Mouse (Mus musculus): Measurements from ENCODE around the gene Slc35d3. TPM values are rescaled to one million over a fixed set of nuclear protein-coding genes. Genes with fewer than 3 reads are reported as not detected.

Gene Slc35d3
- not detected for polyA plus RNA-seq (2014; fragmentation: Illumina TruSeq; extraction: RNeasy Lipid Tissue Mini Kit (QIAGEN cat#74804); ENCODE audit: low read depth, low replicate concordance)

DNA sequence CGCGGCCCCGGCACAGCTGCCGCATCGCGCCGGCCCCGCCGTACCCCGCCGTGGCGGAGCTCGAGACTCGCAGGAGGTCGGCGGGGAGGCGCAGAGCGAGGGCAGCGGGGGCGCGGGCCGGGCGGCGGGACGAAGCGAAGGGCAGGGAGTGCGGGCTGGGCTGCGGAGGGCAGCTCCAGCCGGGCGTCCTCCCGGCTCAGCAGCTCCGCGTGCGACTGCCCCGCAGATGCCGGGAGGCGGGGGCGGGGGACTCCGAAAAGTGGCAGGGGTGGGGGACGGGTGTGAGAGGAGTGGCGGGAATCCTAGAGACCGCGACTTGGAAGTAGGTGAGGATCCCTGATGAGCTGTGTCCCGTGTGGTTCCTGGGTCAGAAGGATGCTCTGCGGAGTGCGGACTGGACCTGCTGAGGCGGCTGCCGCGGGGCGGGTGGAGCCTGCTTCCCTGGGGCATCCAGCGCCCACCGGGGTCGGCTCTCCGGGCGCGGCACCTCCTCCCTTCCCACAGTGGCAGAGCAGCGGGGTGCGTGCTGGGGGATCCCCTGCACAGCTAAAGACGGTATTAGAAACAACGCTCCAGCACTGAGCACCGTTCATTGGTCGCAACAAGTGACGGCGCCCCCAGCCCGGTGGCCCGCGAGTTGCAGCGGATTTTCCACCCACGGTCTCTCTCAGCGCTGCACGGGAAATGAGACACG lies at the start of gene Slc35d3:
Gene Slc35d3, minus strand, starts transcription at position 462 of the 694 bp plus-strand sequence.

Other genes starting within 250 kb of the Slc35d3 start
- gene Il22ra2, start 229.5 kb downstream of the Slc35d3 start, polyA plus RNA-seq (2014; fragmentation: Illumina TruSeq; extraction: RNeasy Lipid Tissue Mini Kit (QIAGEN cat#74804); ENCODE audit: low read depth, low replicate concordance) = not detected
- not detected for gene Il20ra, start 138.9 kb downstream of the Slc35d3 start, polyA plus RNA-seq (2014; fragmentation: Illumina TruSeq; extraction: RNeasy Lipid Tissue Mini Kit (QIAGEN cat#74804); ENCODE audit: low read depth, low replicate concordance)
- 69.2 TPM for gene Pex7, start 56.2 kb upstream of the Slc35d3 start, polyA plus RNA-seq (2014; fragmentation: Illumina TruSeq; extraction: RNeasy Lipid Tissue Mini Kit (QIAGEN cat#74804); ENCODE audit: low read depth, low replicate concordance)
- gene Map3k5, start 83.0 kb upstream of the Slc35d3 start, polyA plus RNA-seq (2014; fragmentation: Illumina TruSeq; extraction: RNeasy Lipid Tissue Mini Kit (QIAGEN cat#74804); ENCODE audit: low read depth, low replicate concordance) = 9.0 TPM